Mouse (Mus musculus) midbrain, embryonic 12.5 days (tissue): ENCODE measurements around the gene Kbtbd13. TPM values are rescaled to one million over a fixed set of nuclear protein-coding genes. Genes with fewer than 3 reads are reported as not detected.

Experiments
- ATAC-seq: fragments of 200-750 bp; cut with Nextera tagmentation; 2 replicates; pipeline ENCODE4 v1.8.0; 2017; ENCODE audit warnings: low read depth, moderate TSS enrichment, moderate library complexity; ENCODE audit not compliant: low FRiP score
- H3K27ac ChIP-seq: fragments of 300-500 bp; sonication (generic); replicated peaks from 2 replicates; pipeline ENCODE4 v1.5.1; 2016; ENCODE audit warnings: mild to moderate bottlenecking
- H3K27me3 ChIP-seq: fragments of 300-500 bp; sonication (generic); 2 replicates; pipeline ENCODE4 v1.6.1; 2016; ENCODE audit warnings: mild to moderate bottlenecking
- H3K36me3 ChIP-seq: fragments of 300-500 bp; sonication (generic); 2 replicates; pipeline ENCODE4 v1.6.1; 2016
- H3K4me1 ChIP-seq: fragments of 300-500 bp; sonication (generic); 2 replicates; pipeline ENCODE4 v1.6.1; 2016
- H3K4me2 ChIP-seq: fragments of 300-500 bp; sonication (generic); replicated peaks from 2 replicates; pipeline ENCODE4 v1.6.1; 2016; ENCODE audit warnings: mild to moderate bottlenecking, moderate library complexity
- H3K4me3 ChIP-seq: fragments of 300-500 bp; sonication (generic); 2 replicates; pipeline ENCODE4 v1.5.1; 2016; ENCODE audit warnings: mild to moderate bottlenecking
- H3K9ac ChIP-seq: fragments of 300-500 bp; sonication (generic); replicated peaks from 2 replicates; pipeline ENCODE4 v1.6.1; 2016; ENCODE audit warnings: mild to moderate bottlenecking, moderate library complexity
- H3K9me3 ChIP-seq: fragments of 300-500 bp; sonication (generic); 2 replicates; pipeline ENCODE4 v1.6.1; 2016; ENCODE audit warnings: mild to moderate bottlenecking
- WGBS: fragments of 180-500 bp; shearing (Covaris S2); methylation state at CpG from one replicate; pipeline ENCODE4 v1.1.7; 2016; 5-methylcytosine and 5-hydroxymethylcytosine counted together
- polyA plus RNA-seq: library from polyadenylated mRNA; unstranded; fragments of >200 nt; fragmentation: Nextera tagmentation; extraction: Ambion mirVana; gene quantifications from 2 replicates; pipeline ENCODE4 v1.2.1, GENCODE M21; 2016

Gene Kbtbd13
- 0.37 and 0.45 TPM in 2 replicates for polyA plus RNA-seq

GRCm38 (mm10) chr9:65391613-65391964 lies at the start of gene Kbtbd13:
Gene Kbtbd13 (minus strand): TSS chr9:65391652.
- WGBS = 45% methylated on average over 7 of the region's 8 CpGs
- Histone ChIP-seq H3K4me1 (peaks cover 9% of the 10 kb centered on the region), H3K4me3 (peak within 1 kb of the TSS; percentile 42), H3K4me2 (peak within 1 kb of the TSS; percentile 46), H3K27me3 (peaks cover 55% of the 10 kb centered on the region), H3K9ac (no peak within 1 kb of the TSS), H3K36me3 (no peaks in the 10 kb centered on the region), H3K9me3 (no peaks in the 10 kb centered on the region), H3K27ac (no peak within 1 kb of the TSS)
- no peak for ATAC-seq

GRCm38 (mm10) chr9:65435671-65436301 lies 44.3 kb upstream of the Kbtbd13 start, which contains the start of gene Mtfmt:
Gene Mtfmt (plus strand): TSS chr9:65435782.
- Histone ChIP-seq H3K27ac (0 out of 2 replicates have a peak within 1 kb of the TSS, but pooled peaks have one; percentile 32), H3K36me3 (peaks cover 6% of the 10 kb centered on the region), H3K27me3 (no peaks in the 10 kb centered on the region), H3K9me3 (no peaks in the 10 kb centered on the region), H3K9ac (peak within 1 kb of the TSS; percentile 76), H3K4me3 (peak within 1 kb of the TSS; percentile 71), H3K4me1 (peaks cover 7% of the 10 kb centered on the region; the same call in 1 of the 2 replicates), H3K4me2 (peak within 1 kb of the TSS; percentile 72)
- WGBS = under 1% methylated on average over 54 of the region's 54 CpGs
- ATAC-seq = peak; percentile 90

- WGBS = 74% methylated on average over 4 of the region's 4 CpGs
- Histone ChIP-seq H3K27ac (no peak overlapping the region), H3K4me3 (no peak overlapping the region), H3K4me2 (no peak overlapping the region), H3K27me3 (no peaks in the 10 kb centered on the region), H3K9ac (no peak overlapping the region), H3K36me3 (peaks cover 1% of the 10 kb centered on the region), H3K4me1 (peaks cover 7% of the 10 kb centered on the region; the same call in 1 of the 2 replicates), H3K9me3 (no peaks in the 10 kb centered on the region)
- peak; percentile 34 for ATAC-seq
Measured at GRCm38 (mm10) chr9:65435211-65435610, 43.8 kb upstream of the Kbtbd13 start.

- ATAC-seq = no peak
- Histone ChIP-seq H3K4me3 (no peak overlapping the region), H3K4me1 (peaks cover 7% of the 10 kb centered on the region; the same call in 1 of the 2 replicates), H3K36me3 (no peaks in the 10 kb centered on the region; the same call in 1 of the 2 replicates), H3K9me3 (no peaks in the 10 kb centered on the region), H3K9ac (no peak overlapping the region), H3K27me3 (no peaks in the 10 kb centered on the region), H3K27ac (no peak overlapping the region), H3K4me2 (no peak overlapping the region)
- WGBS = 61% methylated on average over 5 of the region's 5 CpGs
Measured at GRCm38 (mm10) chr9:65434140-65434539, 42.7 kb upstream of the Kbtbd13 start.

GRCm38 (mm10) chr9:65432236-65432635 lies 40.8 kb upstream of the Kbtbd13 start:
- ATAC-seq = 0 out of 2 replicates have a peak, but pooled peaks have one; percentile 16
- WGBS = 3% methylated on average over 3 of the region's 3 CpGs
- no peaks in the 10 kb centered on the region for H3K27me3 ChIP-seq

GRCm38 (mm10) chr9:65430921-65431320 lies 39.5 kb upstream of the Kbtbd13 start:
- H3K27ac ChIP-seq = no peak overlapping the region
- no peak overlapping the region for H3K4me3 ChIP-seq
- no peak overlapping the region for H3K4me2 ChIP-seq
- 86% methylated on average over 5 of the region's 5 CpGs for WGBS
- no peaks in the 10 kb centered on the region for H3K9me3 ChIP-seq
- H3K36me3 ChIP-seq = no peaks in the 10 kb centered on the region
- H3K9ac ChIP-seq = no peak overlapping the region
- no peaks in the 10 kb centered on the region for H3K27me3 ChIP-seq
- peaks cover under 1% of the 10 kb centered on the region; the same call in 1 of the 2 replicates for H3K4me1 ChIP-seq
- ATAC-seq = no peak

More at GRCm38 (mm10) chr9:65432236-65432635, 40.8 kb upstream of the Kbtbd13 start:
- H3K36me3 ChIP-seq = no peaks in the 10 kb centered on the region
- no peak overlapping the region for H3K27ac ChIP-seq
- no peaks in the 10 kb centered on the region for H3K9me3 ChIP-seq
- H3K4me2 ChIP-seq = no peak overlapping the region
- H3K4me1 ChIP-seq = peaks cover 7% of the 10 kb centered on the region; the same call in 1 of the 2 replicates
- no peak overlapping the region for H3K4me3 ChIP-seq
- H3K9ac ChIP-seq = no peak overlapping the region

GRCm38 (mm10) chr9:65430401-65430800 lies 38.9 kb upstream of the Kbtbd13 start:
- no peaks in the 10 kb centered on the region for H3K27me3 ChIP-seq
- H3K4me1 ChIP-seq = no peaks in the 10 kb centered on the region
- no peak overlapping the region for H3K27ac ChIP-seq
- H3K9me3 ChIP-seq = no peaks in the 10 kb centered on the region
- ATAC-seq = no peak
- no peak overlapping the region for H3K4me2 ChIP-seq
- H3K36me3 ChIP-seq = no peaks in the 10 kb centered on the region
- H3K4me3 ChIP-seq = no peak overlapping the region
- H3K9ac ChIP-seq = no peak overlapping the region

- H3K27ac ChIP-seq = no peak overlapping the region
- WGBS = 88% methylated on average over 5 of the region's 5 CpGs
Measured at GRCm38 (mm10) chr9:65428003-65428402, 36.6 kb upstream of the Kbtbd13 start.

GRCm38 (mm10) chr9:65427511-65427910 lies 36.1 kb upstream of the Kbtbd13 start:
- no peak overlapping the region for H3K4me2 ChIP-seq
- no peak overlapping the region for H3K4me3 ChIP-seq
- no peak for ATAC-seq
- H3K9me3 ChIP-seq = no peaks in the 10 kb centered on the region
- H3K27ac ChIP-seq = no peak overlapping the region
- no peaks in the 10 kb centered on the region for H3K36me3 ChIP-seq
- no peak overlapping the region for H3K9ac ChIP-seq
- H3K4me1 ChIP-seq = no peaks in the 10 kb centered on the region
- no peaks in the 10 kb centered on the region; the same call in 1 of the 2 replicates for H3K27me3 ChIP-seq
- 73% methylated on average over 2 of the region's 2 CpGs for WGBS

More at GRCm38 (mm10) chr9:65428003-65428402, 36.6 kb upstream of the Kbtbd13 start:
- no peaks in the 10 kb centered on the region for H3K36me3 ChIP-seq
- no peaks in the 10 kb centered on the region; the same call in 1 of the 2 replicates for H3K27me3 ChIP-seq
- no peak overlapping the region for H3K9ac ChIP-seq
- no peak overlapping the region for H3K4me2 ChIP-seq
- no peaks in the 10 kb centered on the region for H3K4me1 ChIP-seq
- no peak overlapping the region for H3K4me3 ChIP-seq
- no peaks in the 10 kb centered on the region for H3K9me3 ChIP-seq
- ATAC-seq = no peak

GRCm38 (mm10) chr9:65424393-65424792 lies 32.9 kb upstream of the Kbtbd13 start:
- H3K27me3 ChIP-seq = no peaks in the 10 kb centered on the region; the same call in 1 of the 2 replicates
- ATAC-seq = no peak
- H3K4me2 ChIP-seq = no peak overlapping the region
- no peak overlapping the region for H3K9ac ChIP-seq
- no peaks in the 10 kb centered on the region for H3K4me1 ChIP-seq
- H3K27ac ChIP-seq = no peak overlapping the region
- no peaks in the 10 kb centered on the region for H3K36me3 ChIP-seq
- WGBS = 51% methylated on average over 3 of the region's 3 CpGs
- H3K9me3 ChIP-seq = no peaks in the 10 kb centered on the region
- H3K4me3 ChIP-seq = no peak overlapping the region

- H3K9ac ChIP-seq = no peak within 1 kb of the TSS
- no peaks in the 10 kb centered on the region for H3K9me3 ChIP-seq
- ATAC-seq = no peak
- no peaks in the 10 kb centered on the region; the same call in 1 of the 2 replicates for H3K27me3 ChIP-seq
- H3K4me2 ChIP-seq = no peak within 1 kb of the TSS
- no peak within 1 kb of the TSS for H3K27ac ChIP-seq
- 88% methylated on average over 11 of the region's 11 CpGs for WGBS
- H3K4me1 ChIP-seq = no peaks in the 10 kb centered on the region
- H3K4me3 ChIP-seq = no peak within 1 kb of the TSS
- no peaks in the 10 kb centered on the region for H3K36me3 ChIP-seq
Measured at GRCm38 (mm10) chr9:65422760-65423501, 31.5 kb upstream of the Kbtbd13 start, which contains the start of gene Slc51b. Gene Slc51b (minus strand): TSS chr9:65422955.

- Histone ChIP-seq H3K4me2 (no peak overlapping the region), H3K9ac (no peak overlapping the region), H3K4me3 (no peak overlapping the region), H3K27me3 (no peaks in the 10 kb centered on the region), H3K27ac (no peak overlapping the region), H3K9me3 (no peaks in the 10 kb centered on the region), H3K4me1 (no peaks in the 10 kb centered on the region), H3K36me3 (no peaks in the 10 kb centered on the region)
- no peak for ATAC-seq
- 68% methylated on average over 3 of the region's 3 CpGs for WGBS
Measured at GRCm38 (mm10) chr9:65419633-65420032, 28.2 kb upstream of the Kbtbd13 start.
